Mouse (Mus musculus) liver, embryonic 15.5 days (tissue): ENCODE results near the gene Coro1b. TPM values are rescaled to one million over a fixed set of nuclear protein-coding genes. Genes with fewer than 3 reads are reported as not detected.
A peak's percentile ranks its signal among the peaks of the same experiment; 100 is the strongest.

Source experiments
- ATAC-seq: fragments of 200-750 bp; cut with Nextera tagmentation; 2 replicates; pipeline ENCODE4 v1.8.0; 2017; ENCODE audit warnings: moderate number of reproducible peaks, mild to moderate bottlenecking, moderate library complexity; ENCODE audit not compliant: insufficient read depth
- H3K27ac ChIP-seq: fragments of 300-500 bp; sonication (generic); replicated peaks from 2 replicates; pipeline ENCODE4 v1.5.1; 2015; ENCODE audit warnings: mild to moderate bottlenecking, inconsistent platforms
- H3K27me3 ChIP-seq: fragments of 300-500 bp; sonication (generic); 2 replicates; pipeline ENCODE4 v1.6.1; 2015; ENCODE audit warnings: mild to moderate bottlenecking, inconsistent platforms
- H3K36me3 ChIP-seq: fragments of 300-500 bp; sonication (generic); replicated peaks from 2 replicates; pipeline ENCODE4 v1.6.1; 2015; ENCODE audit warnings: moderate library complexity, mild to moderate bottlenecking, inconsistent platforms
- H3K4me1 ChIP-seq: fragments of 300-500 bp; sonication (generic); replicated peaks from 2 replicates; pipeline ENCODE4 v1.6.1; 2015; ENCODE audit warnings: inconsistent platforms
- H3K4me2 ChIP-seq: fragments of 300-500 bp; sonication (generic); 2 replicates; pipeline ENCODE4 v1.6.1; 2015; ENCODE audit warnings: moderate library complexity, mild to moderate bottlenecking, inconsistent platforms
- H3K4me3 ChIP-seq: fragments of 300-500 bp; sonication (generic); replicated peaks from 2 replicates; pipeline ENCODE4 v1.5.1; 2015; ENCODE audit warnings: mild to moderate bottlenecking, inconsistent platforms
- H3K9ac ChIP-seq: fragments of 300-500 bp; sonication (generic); 2 replicates; pipeline ENCODE4 v1.6.1; 2015; ENCODE audit warnings: moderate library complexity, mild to moderate bottlenecking, inconsistent platforms
- H3K9me3 ChIP-seq: fragments of 300-500 bp; sonication (generic); replicated peaks from 2 replicates; pipeline ENCODE4 v1.6.1; 2016; ENCODE audit warnings: inconsistent platforms
- WGBS: fragments of 180-500 bp; shearing (Covaris S2); methylation state at CpG from one replicate; pipeline ENCODE4 v1.1.7; 2015; ENCODE audit warnings: mixed read lengths; ENCODE audit not compliant: insufficient replicate concordance; 5-methylcytosine and 5-hydroxymethylcytosine counted together
- polyA plus RNA-seq: library from polyadenylated mRNA; unstranded; fragments of >200 nt; fragmentation: Nextera tagmentation; extraction: Ambion mirVana; gene quantifications from 2 replicates; pipeline ENCODE4 v1.2.1, GENCODE M21; 2015

Gene Coro1b
- polyA plus RNA-seq, 1 experiment from 2014 or later = 71.8 TPM

DNA sequence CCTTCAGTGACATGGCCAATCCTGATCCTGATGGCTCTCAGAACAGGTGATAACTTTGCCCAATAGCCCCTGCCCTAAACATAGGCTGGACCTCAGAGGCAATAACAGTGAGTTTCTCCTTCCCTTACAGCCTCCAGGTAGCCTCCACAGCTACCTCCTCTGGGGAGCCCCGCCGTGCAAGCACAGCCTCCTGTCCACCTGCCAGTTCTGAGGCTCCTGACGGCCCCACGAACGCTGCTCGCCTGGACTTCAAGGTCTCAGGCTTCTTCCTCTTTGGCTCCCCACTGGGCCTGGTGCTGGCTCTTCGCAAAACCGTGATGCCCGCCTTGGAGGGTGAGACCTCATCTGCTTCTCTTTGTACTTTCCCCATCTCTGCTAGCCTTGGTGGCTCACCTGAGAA lies 39.9 kb upstream of the Coro1b start:
- Histone ChIP-seq H3K4me3 (no peak overlapping the region), H3K27me3 (peaks cover 6% of the 10 kb centered on the region), H3K36me3 (0 out of 2 replicates have a peak, but pooled peaks cover 24% of the 10 kb centered on the region), H3K9ac (no peak overlapping the region), H3K4me2 (no peak overlapping the region), H3K27ac (no peak overlapping the region), H3K9me3 (no peaks in the 10 kb centered on the region), H3K4me1 (peaks cover 19% of the 10 kb centered on the region)
- 71% methylated on average over 9 of the region's 9 CpGs for WGBS
- no peak for ATAC-seq

DNA sequence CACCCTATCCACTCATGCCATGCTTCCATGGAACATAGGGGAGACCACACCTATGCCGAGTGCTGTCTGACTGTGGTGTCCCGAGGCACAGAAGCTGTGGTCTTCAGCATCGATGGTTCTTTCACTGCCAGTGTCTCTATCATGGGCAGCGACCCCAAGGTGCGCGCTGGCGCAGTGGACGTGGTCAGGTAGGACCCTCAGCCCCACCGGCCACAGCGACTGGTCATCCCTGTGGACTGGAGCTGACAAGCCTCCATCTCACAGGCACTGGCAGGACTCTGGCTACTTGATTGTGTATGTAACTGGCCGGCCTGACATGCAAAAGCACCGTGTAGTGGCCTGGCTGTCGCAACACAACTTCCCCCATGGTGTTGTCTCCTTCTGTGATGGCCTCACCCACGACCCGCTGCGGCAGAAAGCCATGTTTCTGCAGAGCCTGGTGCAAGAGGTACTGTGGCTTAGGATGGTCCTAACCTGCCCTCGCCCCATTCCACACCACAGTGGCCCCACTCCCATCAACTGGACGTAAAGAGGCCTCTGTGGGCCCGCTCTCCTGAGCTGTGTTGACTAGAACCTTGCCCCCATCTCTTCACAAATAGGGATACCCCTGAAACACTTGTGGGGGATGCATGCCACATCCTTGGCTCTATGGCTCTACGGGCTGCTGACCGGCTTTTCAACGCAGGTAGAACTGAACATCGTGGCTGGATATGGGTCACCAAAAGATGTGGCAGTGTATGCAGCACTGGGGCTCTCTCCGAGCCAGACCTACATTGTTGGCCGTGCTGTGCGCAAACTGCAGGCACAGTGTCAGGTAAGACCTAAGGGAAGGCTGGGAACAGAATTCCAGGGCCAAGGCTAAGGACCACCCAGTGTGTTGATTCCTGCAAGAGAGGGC lies 36.1 kb upstream of the Coro1b start:
- WGBS = 85% methylated on average over 26 of the region's 26 CpGs
- Histone ChIP-seq H3K9ac (no peak overlapping the region), H3K4me2 (no peak overlapping the region), H3K36me3 (peaks cover 54% of the 10 kb centered on the region), H3K27ac (peak overlapping the region; percentile 66; the same call in 1 of the 2 replicates), H3K4me3 (no peak overlapping the region), H3K4me1 (peaks cover 31% of the 10 kb centered on the region), H3K27me3 (no peaks in the 10 kb centered on the region), H3K9me3 (no peaks in the 10 kb centered on the region)
- no peak for ATAC-seq

GRCm38 (mm10) chr19:4113186-4113805 lies 35.1 kb upstream of the Coro1b start:
- H3K4me3 ChIP-seq = peak overlapping the region; percentile 12; the same call in 1 of the 2 replicates
- H3K9me3 ChIP-seq = no peaks in the 10 kb centered on the region
- peak overlapping the region; percentile 56 for H3K4me2 ChIP-seq
- H3K36me3 ChIP-seq = peaks cover 62% of the 10 kb centered on the region
- peak overlapping the region; percentile 15 for H3K9ac ChIP-seq
- H3K4me1 ChIP-seq = peaks cover 31% of the 10 kb centered on the region
- ATAC-seq = peak; percentile 72
- H3K27ac ChIP-seq = peak overlapping the region; percentile 66
- H3K27me3 ChIP-seq = no peaks in the 10 kb centered on the region
- 25% methylated on average over 13 of the region's 13 CpGs for WGBS

DNA sequence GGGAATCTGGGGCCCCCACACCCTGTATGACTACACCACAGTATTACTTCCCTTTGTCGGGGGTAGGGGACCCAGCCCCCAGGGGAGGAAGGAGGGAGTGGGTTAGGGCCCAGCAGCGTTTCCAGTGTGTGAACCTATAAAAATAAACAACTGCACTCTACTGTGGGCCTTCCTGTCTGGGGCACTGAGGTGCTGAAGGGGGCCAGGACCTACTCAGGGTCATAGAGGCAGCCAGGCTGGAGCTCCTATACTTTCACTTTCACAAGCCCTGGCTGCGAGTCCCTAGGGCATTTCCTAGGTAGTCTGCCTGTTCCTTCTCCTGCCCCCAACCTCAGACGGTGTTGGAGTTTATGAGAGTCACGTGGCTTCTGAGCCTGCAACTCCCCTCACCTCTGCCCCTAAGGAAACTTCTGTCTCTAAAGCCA lies 34.6 kb upstream of the Coro1b start:
- H3K4me1 ChIP-seq = peaks cover 31% of the 10 kb centered on the region
- peak overlapping the region; percentile 12; the same call in 1 of the 2 replicates for H3K4me3 ChIP-seq
- peaks cover 62% of the 10 kb centered on the region for H3K36me3 ChIP-seq
- 7% methylated on average over 5 of the region's 5 CpGs for WGBS
- ATAC-seq = peak; percentile 19; the same call in 1 of the 2 replicates
- peak overlapping the region; percentile 56 for H3K4me2 ChIP-seq
- H3K27me3 ChIP-seq = no peaks in the 10 kb centered on the region
- peak overlapping the region; percentile 66 for H3K27ac ChIP-seq
- H3K9me3 ChIP-seq = no peaks in the 10 kb centered on the region
- H3K9ac ChIP-seq = peak overlapping the region; percentile 15

- Histone ChIP-seq H3K9me3 (no peaks in the 10 kb centered on the region), H3K4me3 (no peak overlapping the region), H3K4me2 (no peak overlapping the region), H3K36me3 (peaks cover 62% of the 10 kb centered on the region), H3K27ac (peak overlapping the region; percentile 66; the same call in 1 of the 2 replicates), H3K27me3 (no peaks in the 10 kb centered on the region), H3K4me1 (peaks cover 34% of the 10 kb centered on the region), H3K9ac (no peak overlapping the region)
- no peak for ATAC-seq
- WGBS = 83% methylated on average over 10 of the region's 10 CpGs
Observed at GRCm38 (mm10) chr19:4114551-4114950, 33.9 kb upstream of the Coro1b start.

GRCm38 (mm10) chr19:4115144-4115543 lies 33.3 kb upstream of the Coro1b start:
- H3K4me3 ChIP-seq = no peak overlapping the region
- no peak overlapping the region for H3K27ac ChIP-seq
- H3K4me2 ChIP-seq = no peak overlapping the region
- no peaks in the 10 kb centered on the region for H3K27me3 ChIP-seq
- 81% methylated on average over 10 of the region's 10 CpGs for WGBS
- H3K36me3 ChIP-seq = peaks cover 62% of the 10 kb centered on the region
- no peak for ATAC-seq
- H3K9ac ChIP-seq = no peak overlapping the region
- peaks cover 40% of the 10 kb centered on the region for H3K4me1 ChIP-seq
- H3K9me3 ChIP-seq = no peaks in the 10 kb centered on the region

DNA sequence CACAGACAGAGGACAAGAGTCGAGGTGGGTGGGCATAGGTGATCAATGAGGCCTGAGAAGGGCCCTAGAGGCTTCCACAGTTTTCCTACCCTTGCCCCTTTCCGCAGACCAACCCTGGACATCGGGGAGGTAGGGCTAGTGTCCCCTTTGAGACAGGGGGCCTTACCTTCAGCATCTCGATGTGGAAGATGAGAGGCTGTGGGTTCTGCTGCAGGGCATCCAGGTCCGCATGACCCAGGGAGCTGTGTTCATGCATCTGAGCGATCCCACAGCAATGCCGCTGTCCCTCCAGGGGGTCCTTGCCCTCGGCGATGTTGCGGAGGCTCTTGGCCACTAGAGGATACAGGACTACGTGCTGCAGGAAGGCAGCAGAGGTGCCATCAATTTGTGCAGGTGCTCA lies 32.6 kb upstream of the Coro1b start:
- no peaks in the 10 kb centered on the region for H3K27me3 ChIP-seq
- H3K9ac ChIP-seq = no peak overlapping the region
- no peak overlapping the region for H3K4me3 ChIP-seq
- no peaks in the 10 kb centered on the region for H3K9me3 ChIP-seq
- peaks cover 62% of the 10 kb centered on the region for H3K36me3 ChIP-seq
- WGBS = 84% methylated on average over 11 of the region's 11 CpGs
- H3K4me1 ChIP-seq = peaks cover 46% of the 10 kb centered on the region
- H3K4me2 ChIP-seq = no peak overlapping the region
- H3K27ac ChIP-seq = no peak overlapping the region
- ATAC-seq = no peak

DNA sequence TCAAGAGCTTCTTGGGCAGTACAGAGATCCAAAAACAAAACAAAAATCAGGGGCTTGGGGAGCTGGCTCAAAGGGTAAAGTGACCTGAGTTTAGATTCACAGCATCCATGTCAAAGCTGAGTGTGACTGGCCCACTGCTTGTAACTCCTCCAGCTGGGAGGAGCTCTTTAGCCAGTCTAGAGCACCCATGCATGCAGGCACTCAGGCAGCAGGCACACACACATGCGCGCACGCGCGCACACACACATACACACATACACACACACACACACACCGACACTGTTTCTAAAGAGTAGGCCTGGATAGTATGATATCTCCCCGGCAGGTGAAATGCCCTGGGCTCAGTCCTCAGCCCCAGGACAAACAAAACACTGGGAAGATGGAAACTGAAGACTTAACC lies 31.4 kb upstream of the Coro1b start:
- peaks cover 53% of the 10 kb centered on the region for H3K4me1 ChIP-seq

DNA sequence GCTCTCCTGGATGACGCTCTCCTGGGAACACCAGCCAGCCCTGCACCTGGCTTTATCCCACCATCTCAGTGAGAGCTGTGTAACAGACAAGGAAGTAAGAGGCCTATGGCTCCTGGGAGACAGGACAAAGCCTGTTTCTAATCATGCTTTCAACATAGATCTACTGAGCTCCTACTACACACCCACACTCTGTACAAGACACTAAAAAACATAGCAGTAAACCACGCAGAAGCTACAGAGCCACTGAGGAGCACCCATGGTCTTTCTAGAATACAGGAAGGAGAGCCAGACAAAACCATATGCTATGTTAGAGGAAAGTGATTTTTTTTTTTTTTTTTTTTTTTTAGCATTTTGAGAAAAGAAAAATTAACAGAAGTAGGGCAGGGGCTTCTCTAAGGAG lies 30.1 kb upstream of the Coro1b start:
- ATAC-seq = no peak
- no peaks in the 10 kb centered on the region for H3K9me3 ChIP-seq
- no peak overlapping the region for H3K4me3 ChIP-seq
- H3K27ac ChIP-seq = no peak overlapping the region
- no peak overlapping the region for H3K4me2 ChIP-seq
- peaks cover 53% of the 10 kb centered on the region for H3K4me1 ChIP-seq
- peaks cover 45% of the 10 kb centered on the region for H3K36me3 ChIP-seq
- no peak overlapping the region for H3K9ac ChIP-seq
- 77% methylated on average over 2 of the region's 2 CpGs for WGBS
- H3K27me3 ChIP-seq = no peaks in the 10 kb centered on the region

More for the DNA sequence above, 31.4 kb upstream of the Coro1b start:
- no peaks in the 10 kb centered on the region for H3K9me3 ChIP-seq
- H3K27me3 ChIP-seq = no peaks in the 10 kb centered on the region
- H3K9ac ChIP-seq = no peak overlapping the region
- no peak overlapping the region for H3K27ac ChIP-seq
- WGBS = 92% methylated on average over 7 of the region's 7 CpGs
- H3K4me2 ChIP-seq = no peak overlapping the region
- ATAC-seq = no peak
- no peak overlapping the region for H3K4me3 ChIP-seq
- peaks cover 57% of the 10 kb centered on the region for H3K36me3 ChIP-seq

DNA sequence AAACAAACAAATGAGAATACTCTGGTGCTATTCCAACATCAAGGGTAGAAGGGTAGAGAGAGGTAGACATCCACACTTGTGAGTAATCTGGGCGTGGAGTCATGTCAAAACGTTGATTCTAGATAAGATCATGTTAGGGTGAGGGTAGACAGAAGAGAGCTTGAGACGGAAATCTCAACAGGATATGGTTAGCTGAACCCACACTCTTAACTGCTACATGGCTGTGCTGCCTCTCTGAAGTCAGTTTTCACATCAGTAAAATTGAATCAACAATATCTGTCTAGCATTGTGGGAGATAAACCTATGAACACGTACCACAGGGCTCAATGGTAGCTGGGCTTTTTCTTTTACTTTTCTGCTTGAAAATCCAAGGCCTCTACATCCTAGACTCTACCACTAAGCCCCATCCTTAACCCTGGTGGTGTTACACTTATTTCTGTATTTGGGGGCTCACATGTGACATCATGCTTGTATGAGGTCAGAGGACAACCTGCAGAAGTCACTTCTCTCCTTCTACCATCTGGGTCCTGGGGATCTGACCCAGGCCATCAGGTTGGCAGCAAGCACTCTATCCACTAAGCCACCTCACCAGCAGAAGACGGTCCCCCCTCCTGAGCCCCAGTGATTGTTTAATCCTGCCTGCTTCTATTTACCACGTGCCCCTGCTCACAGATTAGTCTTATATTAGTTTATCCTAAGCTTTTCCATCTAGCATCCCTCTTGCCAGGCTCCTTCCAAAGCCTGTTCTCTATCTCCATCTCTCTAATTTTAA lies 28.5 kb upstream of the Coro1b start:
- H3K9me3 ChIP-seq = no peaks in the 10 kb centered on the region
- WGBS = 56% methylated on average over 6 of the region's 6 CpGs
- no peak overlapping the region for H3K9ac ChIP-seq
- no peak for ATAC-seq
- H3K27ac ChIP-seq = no peak overlapping the region
- H3K4me3 ChIP-seq = no peak overlapping the region
- no peaks in the 10 kb centered on the region for H3K27me3 ChIP-seq
- H3K4me2 ChIP-seq = peak overlapping the region; percentile 80; the same call in 1 of the 2 replicates
- H3K4me1 ChIP-seq = peaks cover 55% of the 10 kb centered on the region
- H3K36me3 ChIP-seq = peaks cover 33% of the 10 kb centered on the region

- no peak for ATAC-seq
- no peak overlapping the region for H3K9ac ChIP-seq
- 86% methylated on average over 2 of the region's 2 CpGs for WGBS
- H3K9me3 ChIP-seq = no peaks in the 10 kb centered on the region
- H3K36me3 ChIP-seq = peaks cover 27% of the 10 kb centered on the region
- H3K27me3 ChIP-seq = no peaks in the 10 kb centered on the region
- H3K27ac ChIP-seq = no peak overlapping the region
- H3K4me3 ChIP-seq = no peak overlapping the region
- peaks cover 60% of the 10 kb centered on the region for H3K4me1 ChIP-seq
- peak overlapping the region; percentile 80 for H3K4me2 ChIP-seq
Observed at GRCm38 (mm10) chr19:4120496-4120895, 27.9 kb upstream of the Coro1b start.
